ENCODE assay signal across 8 mouse cellular contexts in the genomic region with DNA sequence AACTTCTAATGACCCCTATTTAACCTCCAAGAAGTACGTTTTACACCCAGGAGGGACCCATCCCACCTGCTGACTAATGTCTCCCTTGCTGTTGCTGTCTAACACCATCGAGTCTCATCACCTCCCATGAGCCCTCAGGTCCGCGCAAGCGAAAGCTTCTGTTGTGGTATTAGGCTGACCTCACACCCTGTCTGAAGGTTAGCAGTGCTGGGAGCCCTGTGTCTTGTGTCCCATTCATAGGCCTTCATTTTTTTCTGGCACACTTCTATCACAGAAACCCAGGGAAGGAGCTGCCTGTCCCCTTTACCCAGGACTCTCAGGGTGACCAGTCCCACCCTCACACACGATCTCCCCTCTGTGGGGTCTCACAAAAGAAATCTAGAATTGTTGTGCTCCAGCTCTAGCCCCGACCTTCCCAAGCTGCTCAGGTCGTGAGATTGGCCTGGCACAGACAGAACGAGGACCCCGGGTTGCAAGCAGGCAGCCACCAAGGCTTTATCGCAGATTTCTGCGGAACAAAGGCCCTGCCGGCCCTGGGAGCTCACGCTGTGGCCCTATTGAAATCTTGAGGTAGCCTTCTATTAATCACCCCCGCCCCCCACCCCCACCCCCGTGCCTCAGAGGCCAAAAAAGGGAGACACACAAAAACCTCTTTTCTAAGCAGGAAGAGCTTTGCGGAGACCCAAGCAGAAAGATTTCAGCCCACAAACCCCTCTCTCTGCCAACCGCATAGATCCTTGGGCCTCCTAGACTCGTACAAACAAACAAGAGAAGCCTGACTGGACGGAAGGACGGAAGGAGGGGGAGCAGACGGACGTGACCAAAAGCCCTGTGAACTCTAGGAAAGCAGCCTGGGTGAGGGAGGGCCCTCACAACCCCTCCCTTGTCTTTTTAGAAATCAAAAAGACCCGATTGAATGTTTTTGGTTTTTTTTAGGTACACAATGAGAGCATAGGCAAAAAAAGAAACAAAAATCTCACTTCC. TPM values are rescaled to one million over a fixed set of nuclear protein-coding genes. Genes with fewer than 3 reads are reported as not detected.
DNase-seq lines count a peak whose midpoint lies in the region; ATAC-seq and TF ChIP-seq lines count a peak whose summit lies in the region.

No protein-coding gene starts in this region.

- peak; percentile 57 for ATAC-seq in hindbrain, embryonic 11.5 days (ENCODE audit: low FRiP score)
- no peak for ATAC-seq in lung, embryonic 15.5 days (ENCODE audit: borderline replicate concordance, extremely low read depth, low FRiP score, low TSS enrichment)
- ATAC-seq in stomach, embryonic 14.5 days (ENCODE audit: insufficient number of reproducible peaks, insufficient read depth, low FRiP score, low read depth): no peak

- no peak for TF ChIP-seq CTCF in E14TG2a.4 (conservative IDR thresholded peaks at IDR 0.05; ENCODE audit: low read length)

- peak overlapping the region; percentile 4 for H3K4me2 ChIP-seq in hindbrain, embryonic 11.5 days (replicated peaks; ENCODE audit: low read depth, low read length)
- H3K4me2 ChIP-seq in lung, embryonic 15.5 days: peak overlapping the region; percentile 38
- H3K4me2 ChIP-seq in stomach, embryonic 14.5 days (replicated peaks; ENCODE audit: low read depth, low read length): peak overlapping the region; percentile 23; the same call in 1 of the 2 replicates

- peaks cover 32% of the 10 kb centered on the region for H3K9me3 ChIP-seq in E14TG2a.4 (ENCODE audit: low read length)
- H3K9me3 ChIP-seq in hindbrain, embryonic 11.5 days (ENCODE audit: control insufficient read depth, low read length): no peaks in the 10 kb centered on the region
- H3K9me3 ChIP-seq in lung, embryonic 15.5 days: no peaks in the 10 kb centered on the region
- no peaks in the 10 kb centered on the region for H3K9me3 ChIP-seq in stomach, embryonic 14.5 days (ENCODE audit: control insufficient read depth, low read depth, low read length)

- 2% methylated on average over 23 of the region's 24 CpGs for WGBS in hindbrain, embryonic 11.5 days
- WGBS in lung, embryonic 15.5 days: 14% methylated on average over 24 of the region's 24 CpGs
- WGBS in stomach, embryonic 14.5 days: 15% methylated on average over 24 of the region's 24 CpGs

- peak overlapping the region; percentile 97 for H3K27ac ChIP-seq in hindbrain, embryonic 11.5 days (ENCODE audit: low read depth, low read length)
- peak overlapping the region; percentile 64 for H3K27ac ChIP-seq in lung, embryonic 15.5 days
- H3K27ac ChIP-seq in stomach, embryonic 14.5 days (ENCODE audit: low read length): peak overlapping the region; percentile 77

- H3K4me1 ChIP-seq in E14TG2a.4 (replicated peaks; ENCODE audit: low read depth, low read length): peaks cover 75% of the 10 kb centered on the region
- peaks cover 12% of the 10 kb centered on the region for H3K4me1 ChIP-seq in hindbrain, embryonic 11.5 days (replicated peaks; ENCODE audit: control insufficient read depth, insufficient read depth, low read length)
- peaks cover 24% of the 10 kb centered on the region for H3K4me1 ChIP-seq in lung, embryonic 15.5 days
- peaks cover 12% of the 10 kb centered on the region; the same call in 1 of the 2 replicates for H3K4me1 ChIP-seq in stomach, embryonic 14.5 days (ENCODE audit: control insufficient read depth, insufficient read depth, low read length)

- peak; percentile 91 for DNase-seq in R1 (ENCODE audit: low read depth, low spot score)
- DNase-seq in hindbrain, embryonic 11.5 days (ENCODE audit: low spot score): peak; percentile 80
- no peak for DNase-seq in layer of hippocampus, postnatal 36 days
- DNase-seq in frontal cortex, postnatal 25 days (ENCODE audit: low spot score in 2 of 2): no peak
- DNase-seq in gastrocnemius, adult 8-10 months (ENCODE audit: low spot score in 2 of 2): no peak

- H3K36me3 ChIP-seq in E14TG2a.4 (ENCODE audit: insufficient read depth, low read length): peaks cover 21% of the 10 kb centered on the region
- H3K36me3 ChIP-seq in hindbrain, embryonic 11.5 days (ENCODE audit: control insufficient read depth, insufficient read depth, low read length): no peaks in the 10 kb centered on the region
- H3K36me3 ChIP-seq in lung, embryonic 15.5 days: no peaks in the 10 kb centered on the region
- no peaks in the 10 kb centered on the region; the same call in 1 of the 2 replicates for H3K36me3 ChIP-seq in stomach, embryonic 14.5 days (ENCODE audit: control insufficient read depth, insufficient read depth, low read length)

- peak overlapping the region; percentile 54 for H3K4me3 ChIP-seq in E14TG2a.4 (replicated peaks; ENCODE audit: low read length)
- no peak overlapping the region for H3K4me3 ChIP-seq in hindbrain, embryonic 11.5 days (ENCODE audit: low read depth, low read length)
- 0 out of 2 replicates have a peak overlapping the region, but pooled peaks have one; percentile 2 for H3K4me3 ChIP-seq in lung, embryonic 15.5 days
- H3K4me3 ChIP-seq in stomach, embryonic 14.5 days (ENCODE audit: low read depth, low read length): no peak overlapping the region

- H3K9ac ChIP-seq in hindbrain, embryonic 11.5 days (ENCODE audit: low read depth, low read length): peak overlapping the region; percentile 49
- H3K9ac ChIP-seq in lung, embryonic 15.5 days: peak overlapping the region; percentile 18
- 0 out of 2 replicates have a peak overlapping the region, but pooled peaks have one; percentile 21 for H3K9ac ChIP-seq in stomach, embryonic 14.5 days (replicated peaks; ENCODE audit: low read depth, low read length)

- H3K27me3 ChIP-seq in E14TG2a.4 (ENCODE audit: insufficient read depth, low read length): no peaks in the 10 kb centered on the region
- H3K27me3 ChIP-seq in hindbrain, embryonic 11.5 days (ENCODE audit: control insufficient read depth, insufficient read depth, low read length): no peaks in the 10 kb centered on the region
- no peaks in the 10 kb centered on the region for H3K27me3 ChIP-seq in lung, embryonic 15.5 days
- H3K27me3 ChIP-seq in stomach, embryonic 14.5 days (ENCODE audit: control insufficient read depth, insufficient read depth, low read length): no peaks in the 10 kb centered on the region

RNA-seq across cellular contexts. Expression of a gene that starts 29.8 kb away (rescaled TPM):
- 4.0 and 4.1 TPM in 2 replicates for polyA plus RNA-seq in hindbrain, embryonic 11.5 days (2014; fragmentation: Nextera tagmentation; extraction: Ambion mirVana)
- 4.0 and 5.7 TPM in 2 replicates for polyA plus RNA-seq in lung, embryonic 15.5 days (2015; fragmentation: Nextera tagmentation; extraction: Ambion mirVana)
- polyA plus RNA-seq in stomach, embryonic 14.5 days (2014; fragmentation: Nextera tagmentation; extraction: Ambion mirVana): 3.9 and 4.1 TPM in 2 replicates
- 10 to 100 TPM; 47.9 to 52.2 TPM for total RNA-seq in layer of hippocampus, postnatal 36 days (2021)
- total RNA-seq in gastrocnemius, adult 8-10 months (2022): 10 to 100 TPM; 15.6 to 20.9 (median 17.7) TPM

Comparison
In these comparisons a context has a peak if more than half of its experiments do, and no peak if none do; other contexts are left out.
1. H3K4me3 ChIP-seq: peak in E14TG2a.4 (single experiment) and lung, embryonic 15.5 days (single experiment); none in hindbrain, embryonic 11.5 days (single experiment) and stomach, embryonic 14.5 days (single experiment).
2. DNase-seq: peak in R1 (single experiment) and hindbrain, embryonic 11.5 days (single experiment); none in layer of hippocampus, postnatal 36 days (0 of 2), frontal cortex, postnatal 25 days (0 of 2) and gastrocnemius, adult 8-10 months (0 of 2).
3. Peak in every context shown above with its lines, with median percentiles within 50 percentile points of each other: H3K27ac ChIP-seq, H3K4me2 ChIP-seq and H3K9ac ChIP-seq.